Mouse (Mus musculus): Measurements from ENCODE around the gene Hoxc4. TPM values are rescaled to one million over a fixed set of nuclear protein-coding genes. Genes with fewer than 3 reads are reported as not detected.

Gene Hoxc4
- polyA plus RNA-seq, 2 experiments: 0.05 to 0.07 TPM

GRCm38 (mm10) chr15:102990461-102991397 lies 28.0 kb upstream of the Hoxc4 start, which contains the start of gene Hoxc8:
TSS of gene Hoxc8 (plus strand) at chr15:102990607.
- ATAC-seq (ENCODE audit: insufficient read depth): no peak
- no peak within 1 kb of the TSS for H3K9ac ChIP-seq (replicated peaks)

GRCm38 (mm10) chr15:102991782-102992181 lies 27.0 kb upstream of the Hoxc4 start:
- Histone ChIP-seq H3K27ac (no peak overlapping the region), H3K27me3 (ENCODE audit: control insufficient read depth, insufficient read depth, low read length) (peaks cover 95% of the 10 kb centered on the region), H3K36me3 (replicated peaks; ENCODE audit: control insufficient read depth, insufficient read depth, low read depth) (no peaks in the 10 kb centered on the region), H3K9me3 (ENCODE audit: control insufficient read depth, low read length) (no peaks in the 10 kb centered on the region), H3K9ac (replicated peaks) (no peak overlapping the region), H3K4me2 (ENCODE audit: low read depth) (no peak overlapping the region), H3K4me1 (replicated peaks; ENCODE audit: control insufficient read depth in 2 of 2, insufficient read depth in 2 of 2, low read length in 1 of 2) (no peaks in the 10 kb centered on the region), H3K4me3 (ENCODE audit: insufficient read depth in 1 of 2, low read depth in 2 of 2, low read length in 2 of 2) (no peak overlapping the region)
- ATAC-seq (ENCODE audit: insufficient read depth) (no peak), DNase-seq (ENCODE audit: low read depth in 3 of 3, low spot score in 3 of 3) (no peak)
- 7% methylated on average over 7 of the region's 7 CpGs for WGBS (ENCODE audit: insufficient replicate concordance)
- TF ChIP-seq CTCF (IDR thresholded peaks at IDR 0.05; ENCODE audit: low read depth) (no peak), EP300 (IDR thresholded peaks at IDR 0.05; ENCODE audit: low read depth) (no peak)

More at GRCm38 (mm10) chr15:102990461-102991397, 28.0 kb upstream of the Hoxc4 start, which contains the start of gene Hoxc8:
- H3K27ac ChIP-seq: no peak within 1 kb of the TSS
- H3K36me3 ChIP-seq (replicated peaks; ENCODE audit: control insufficient read depth, insufficient read depth, low read depth): no peaks in the 10 kb centered on the region
- WGBS (ENCODE audit: insufficient replicate concordance): 2% methylated on average over 68 of the region's 69 CpGs
- TF ChIP-seq EP300 (IDR thresholded peaks at IDR 0.05; ENCODE audit: low read depth): no peak
- TF ChIP-seq CTCF (IDR thresholded peaks at IDR 0.05; ENCODE audit: low read depth): no peak
- no peaks in the 10 kb centered on the region for H3K9me3 ChIP-seq (ENCODE audit: control insufficient read depth, low read length)
- H3K4me1 ChIP-seq (replicated peaks; ENCODE audit: control insufficient read depth in 2 of 2, insufficient read depth in 2 of 2, low read length in 1 of 2): no peaks in the 10 kb centered on the region
- no peak within 1 kb of the TSS for H3K4me2 ChIP-seq (ENCODE audit: low read depth)
- DNase-seq (ENCODE audit: low read depth in 3 of 3, low spot score in 3 of 3): no peak
- H3K4me3 ChIP-seq (ENCODE audit: insufficient read depth in 1 of 2, low read depth in 2 of 2, low read length in 2 of 2): no peak within 1 kb of the TSS
- peaks cover 95% of the 10 kb centered on the region for H3K27me3 ChIP-seq (ENCODE audit: control insufficient read depth, insufficient read depth, low read length)

GRCm38 (mm10) chr15:102992206-102992605 lies 26.5 kb upstream of the Hoxc4 start:
- TF ChIP-seq CTCF (IDR thresholded peaks at IDR 0.05; ENCODE audit: low read depth) (no peak), EP300 (IDR thresholded peaks at IDR 0.05; ENCODE audit: low read depth) (no peak)
- Histone ChIP-seq H3K9me3 (ENCODE audit: control insufficient read depth, low read length) (no peaks in the 10 kb centered on the region), H3K27me3 (ENCODE audit: control insufficient read depth, insufficient read depth, low read length) (peaks cover 95% of the 10 kb centered on the region), H3K4me2 (ENCODE audit: low read depth) (no peak overlapping the region), H3K27ac (no peak overlapping the region), H3K4me3 (ENCODE audit: insufficient read depth in 1 of 2, low read depth in 2 of 2, low read length in 2 of 2) (no peak overlapping the region), H3K36me3 (replicated peaks; ENCODE audit: control insufficient read depth, insufficient read depth, low read depth) (no peaks in the 10 kb centered on the region), H3K4me1 (replicated peaks; ENCODE audit: control insufficient read depth in 2 of 2, insufficient read depth in 2 of 2, low read length in 1 of 2) (no peaks in the 10 kb centered on the region), H3K9ac (replicated peaks) (no peak overlapping the region)
- DNase-seq (ENCODE audit: low read depth in 3 of 3, low spot score in 3 of 3): no peak
- ATAC-seq (ENCODE audit: insufficient read depth): no peak
- 1% methylated on average over 11 of the region's 11 CpGs for WGBS (ENCODE audit: insufficient replicate concordance)

- no peak overlapping the region for H3K27ac ChIP-seq
- DNase-seq (ENCODE audit: low read depth in 3 of 3, low spot score in 3 of 3): no peak
- WGBS (ENCODE audit: insufficient replicate concordance): 5% methylated on average over 3 of the region's 3 CpGs
- H3K9me3 ChIP-seq (ENCODE audit: control insufficient read depth, low read length): no peaks in the 10 kb centered on the region
- no peak for ATAC-seq (ENCODE audit: insufficient read depth)
- H3K4me3 ChIP-seq (ENCODE audit: insufficient read depth in 1 of 2, low read depth in 2 of 2, low read length in 2 of 2): no peak overlapping the region
- H3K27me3 ChIP-seq (ENCODE audit: control insufficient read depth, insufficient read depth, low read length): peaks cover 95% of the 10 kb centered on the region
- H3K4me2 ChIP-seq (ENCODE audit: low read depth): no peak overlapping the region
- no peak for TF ChIP-seq CTCF (IDR thresholded peaks at IDR 0.05; ENCODE audit: low read depth)
- no peak for TF ChIP-seq EP300 (IDR thresholded peaks at IDR 0.05; ENCODE audit: low read depth)
- H3K36me3 ChIP-seq (replicated peaks; ENCODE audit: control insufficient read depth, insufficient read depth, low read depth): no peaks in the 10 kb centered on the region
- no peaks in the 10 kb centered on the region for H3K4me1 ChIP-seq (replicated peaks; ENCODE audit: control insufficient read depth in 2 of 2, insufficient read depth in 2 of 2, low read length in 1 of 2)
- H3K9ac ChIP-seq (replicated peaks): no peak overlapping the region
These were observed 25.9 kb upstream of the Hoxc4 start for GRCm38 (mm10) chr15:102992863-102993262.

GRCm38 (mm10) chr15:102996548-102996947 lies 22.2 kb upstream of the Hoxc4 start:
- no peak overlapping the region for H3K4me2 ChIP-seq (ENCODE audit: low read depth)
- no peaks in the 10 kb centered on the region for H3K4me1 ChIP-seq (replicated peaks; ENCODE audit: control insufficient read depth in 2 of 2, insufficient read depth in 2 of 2, low read length in 1 of 2)
- H3K9ac ChIP-seq (replicated peaks): no peak overlapping the region
- H3K36me3 ChIP-seq (replicated peaks; ENCODE audit: control insufficient read depth, insufficient read depth, low read depth): no peaks in the 10 kb centered on the region
- no peaks in the 10 kb centered on the region for H3K9me3 ChIP-seq (ENCODE audit: control insufficient read depth, low read length)
- WGBS (ENCODE audit: insufficient replicate concordance): 4% methylated on average over 9 of the region's 9 CpGs
- TF ChIP-seq CTCF (IDR thresholded peaks at IDR 0.05; ENCODE audit: low read depth): no peak
- no peak for TF ChIP-seq EP300 (IDR thresholded peaks at IDR 0.05; ENCODE audit: low read depth)
- ATAC-seq (ENCODE audit: insufficient read depth) (no peak), DNase-seq (ENCODE audit: low read depth in 3 of 3, low spot score in 3 of 3) (no peak)
- no peak overlapping the region for H3K27ac ChIP-seq
- peaks cover 96% of the 10 kb centered on the region for H3K27me3 ChIP-seq (ENCODE audit: control insufficient read depth, insufficient read depth, low read length)
- H3K4me3 ChIP-seq (ENCODE audit: insufficient read depth in 1 of 2, low read depth in 2 of 2, low read length in 2 of 2): no peak overlapping the region

Data from liver, embryonic 14.5 days (tissue).